Mouse (Mus musculus): ENCODE measurements around the gene Fyn.

GRCm38 (mm10) chr10:39431265-39431664 lies 62.6 kb downstream of the Fyn start:
- TF ChIP-seq POLR2A (IDR thresholded peaks at IDR 0.05; ENCODE audit: control insufficient read depth, extremely low read depth, insufficient read depth, low read length, poor library complexity) = no peak
- TF ChIP-seq CTCF (IDR thresholded peaks at IDR 0.05; ENCODE audit: borderline replicate concordance, control insufficient read depth, extremely low read depth, insufficient read depth, low read length, poor library complexity) = no peak
